12 mouse cellular contexts compared by ENCODE assay signal in genomic region chr17:52064618-52065017, GRCm38 (mm10).
"Had no signal": no experiment of that assay in that cellular context is flagged by ENCODE, and none has a peak within 500 bp of the region (broad histone marks: within the 10 kb centered on the region; RNA-seq: fewer than 3 reads in every experiment).

No protein-coding gene starts in this region.

- ATAC-seq: intestine, postnatal 0 days; liver, embryonic 12.5 days; midbrain, embryonic 15.5 days had no signal

- DNase-seq: kidney, adult 2 months; kidney, postnatal 25 days; layer of hippocampus, adult 9-11 months; lung, adult 2 months; lung, postnatal 14 days; lung, postnatal 4 days; retina, postnatal 1 day; thymus, adult 2 months; thymus, postnatal 4 days had no signal
